Mouse (Mus musculus) splenic B cell, adult 2 months (primary cell): Measurements from ENCODE around the gene Gm4131.

ENCODE experiments used
- DNase-seq: peaks from one replicate; pipeline ENCODE4 v3.0.0-alpha.2; 2011; ENCODE audit warnings: low read depth, low spot score
- H3K27me3 ChIP-seq: 2 replicates; pipeline ENCODE4 v1.6.1; 2012; ENCODE audit warnings: mild to moderate bottlenecking, low read length, moderate library complexity, mixed read lengths; ENCODE audit not compliant: control insufficient read depth, poor library complexity, insufficient read depth, severe bottlenecking
- H3K36me3 ChIP-seq: 2 replicates; pipeline ENCODE4 v1.6.1; 2012; ENCODE audit warnings: mild to moderate bottlenecking, low read length, moderate library complexity, mixed read lengths; ENCODE audit not compliant: control insufficient read depth, poor library complexity, insufficient read depth, severe bottlenecking

Gene Gm4131

GRCm38 (mm10) chr14:62561875-62562748 is 4.6 kb downstream of the Gm4131 start:
- no peaks in the 10 kb centered on the region for H3K27me3 ChIP-seq
- DNase-seq = no peak

DNA sequence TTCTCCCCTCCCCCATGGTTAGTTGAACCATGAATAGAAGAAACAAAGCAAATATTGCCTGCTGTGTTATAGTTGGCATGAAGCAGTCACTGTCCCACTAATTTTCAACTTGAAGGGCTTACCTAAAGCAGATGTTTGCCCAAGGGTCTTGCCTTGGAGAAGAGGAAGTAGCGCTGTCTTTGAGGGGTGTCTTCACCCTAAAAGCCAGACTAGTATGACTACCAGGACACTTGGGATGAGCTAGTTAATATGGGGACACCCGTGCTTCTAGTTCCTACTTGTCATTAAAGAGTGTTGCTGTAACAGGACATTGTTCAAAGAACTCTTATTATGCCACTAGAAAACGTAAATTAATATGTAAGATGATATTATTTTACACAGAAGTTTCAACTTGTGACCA is 9.6 kb downstream of the Gm4131 start:
- DNase-seq = no peak
- H3K36me3 ChIP-seq = no peaks in the 10 kb centered on the region
- H3K27me3 ChIP-seq = no peaks in the 10 kb centered on the region

More at GRCm38 (mm10) chr14:62561875-62562748, 4.6 kb downstream of the Gm4131 start:
- H3K36me3 ChIP-seq = no peaks in the 10 kb centered on the region

- H3K36me3 ChIP-seq = no peaks in the 10 kb centered on the region
- no peaks in the 10 kb centered on the region for H3K27me3 ChIP-seq
- DNase-seq = no peak
Observed at GRCm38 (mm10) chr14:62555840-62556810, 10.6 kb downstream of the Gm4131 start.

GRCm38 (mm10) chr14:62555309-62555829 is 11.4 kb downstream of the Gm4131 start, which contains the start of gene Fam124a:
Fam124a (plus strand) TSS chr14:62555737.
- DNase-seq = peak; percentile 15
- H3K36me3 ChIP-seq = no peaks in the 10 kb centered on the region
- H3K27me3 ChIP-seq = no peaks in the 10 kb centered on the region

DNA sequence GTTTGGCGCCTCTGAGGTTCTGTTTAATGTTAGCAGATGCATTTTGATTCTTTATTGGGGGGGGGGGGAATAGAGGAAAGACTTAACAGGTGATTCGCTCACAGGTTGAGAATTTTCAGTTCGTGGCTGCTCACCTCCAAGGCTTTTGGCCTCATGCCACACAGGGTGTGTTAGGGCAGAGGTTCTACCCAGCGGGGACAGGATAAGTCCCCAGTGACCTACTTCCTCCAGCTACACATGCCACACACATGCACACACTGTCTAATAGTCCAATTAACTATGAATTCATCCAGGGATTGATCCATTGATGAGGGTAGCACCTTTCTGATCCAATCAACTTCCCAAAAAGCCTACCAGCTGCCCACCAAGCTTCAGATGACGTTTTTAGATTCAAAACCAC is 12.9 kb downstream of the Gm4131 start:
- no peaks in the 10 kb centered on the region for H3K36me3 ChIP-seq
- no peaks in the 10 kb centered on the region for H3K27me3 ChIP-seq
- no peak for DNase-seq

DNA sequence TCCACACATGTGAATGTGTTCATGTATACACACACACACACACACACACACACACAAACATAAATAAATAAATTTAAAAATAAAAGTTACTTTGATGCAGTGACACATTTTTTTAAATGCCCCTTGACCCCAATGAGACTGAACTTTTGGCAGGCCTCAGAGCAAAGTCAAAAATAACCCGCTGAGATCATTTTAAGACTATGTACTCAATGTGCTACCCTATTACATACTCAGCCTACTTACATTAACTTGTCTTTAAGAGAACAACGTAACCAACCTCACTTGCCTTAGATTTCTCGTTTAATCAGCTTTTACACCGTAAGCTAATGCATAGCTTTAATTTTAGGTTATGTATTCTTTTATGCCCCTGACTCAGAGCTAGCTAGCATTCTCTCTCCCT is 13.9 kb downstream of the Gm4131 start:
- H3K36me3 ChIP-seq = no peaks in the 10 kb centered on the region
- DNase-seq = no peak
- H3K27me3 ChIP-seq = no peaks in the 10 kb centered on the region

DNA sequence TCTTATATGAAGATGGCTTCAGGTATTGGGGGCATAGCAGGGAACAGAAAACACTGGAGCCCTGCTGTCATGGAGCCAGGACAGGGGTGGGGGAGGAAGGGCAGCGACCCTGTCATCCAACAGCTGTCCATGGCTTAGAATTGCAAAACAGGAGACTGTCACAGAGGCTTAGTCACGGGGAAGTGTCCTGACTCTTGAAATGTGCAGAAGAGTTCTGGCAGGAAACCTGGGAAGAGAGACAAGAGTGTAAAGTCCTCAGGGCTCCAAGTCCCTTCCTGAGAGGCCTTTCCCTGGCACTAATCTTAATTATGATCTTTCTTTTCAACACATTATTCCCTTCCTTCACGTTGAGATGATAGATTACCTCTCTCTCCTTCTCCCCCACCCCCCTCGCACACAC is 16.6 kb downstream of the Gm4131 start:
- H3K27me3 ChIP-seq = no peaks in the 10 kb centered on the region
- no peaks in the 10 kb centered on the region for H3K36me3 ChIP-seq
- no peak for DNase-seq

DNA sequence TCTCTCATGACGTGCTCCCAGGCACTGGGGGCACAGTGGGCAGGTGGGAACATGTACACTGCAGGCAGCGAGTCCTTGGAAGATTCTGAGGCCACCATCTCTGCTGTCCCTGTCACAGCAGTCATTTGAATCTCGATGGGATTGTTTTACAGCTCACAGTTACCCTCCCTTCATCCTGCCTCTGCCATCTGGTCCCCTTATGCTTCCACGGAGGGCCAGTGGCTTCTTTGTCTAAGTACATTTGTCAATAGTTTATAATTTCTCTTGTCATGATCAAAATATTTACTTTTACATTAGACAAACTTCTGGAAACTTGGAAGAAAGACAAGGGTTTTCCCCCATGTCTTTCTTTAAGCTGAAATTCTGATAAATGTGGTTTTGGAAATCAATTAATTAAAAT is 20.0 kb downstream of the Gm4131 start:
- no peak for DNase-seq
- Histone ChIP-seq H3K36me3 (no peaks in the 10 kb centered on the region), H3K27me3 (no peaks in the 10 kb centered on the region)

- Histone ChIP-seq H3K36me3 (no peaks in the 10 kb centered on the region), H3K27me3 (no peaks in the 10 kb centered on the region)
- DNase-seq = no peak
Observed at GRCm38 (mm10) chr14:62546296-62546695, 20.4 kb downstream of the Gm4131 start.

DNA sequence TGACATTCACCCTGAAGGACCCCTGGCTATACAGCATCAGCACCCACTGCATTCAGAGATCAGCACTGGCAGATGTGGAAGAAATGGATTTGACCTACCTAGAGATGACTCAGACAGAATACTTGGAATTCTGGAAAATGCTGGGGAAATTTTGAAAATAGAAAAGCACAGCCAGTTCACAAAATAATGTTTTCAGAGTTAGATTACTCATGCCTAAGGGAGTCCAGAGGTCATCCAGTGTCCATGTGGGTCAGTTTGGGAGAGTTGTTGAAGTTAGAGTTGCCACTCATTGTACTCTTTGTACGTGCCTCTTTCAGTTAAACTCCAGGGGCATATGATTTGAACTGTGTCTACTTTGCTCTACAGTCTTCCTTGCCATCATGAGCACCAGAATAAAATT is 25.0 kb downstream of the Gm4131 start:
- H3K27me3 ChIP-seq = no peaks in the 10 kb centered on the region
- no peak for DNase-seq

DNA sequence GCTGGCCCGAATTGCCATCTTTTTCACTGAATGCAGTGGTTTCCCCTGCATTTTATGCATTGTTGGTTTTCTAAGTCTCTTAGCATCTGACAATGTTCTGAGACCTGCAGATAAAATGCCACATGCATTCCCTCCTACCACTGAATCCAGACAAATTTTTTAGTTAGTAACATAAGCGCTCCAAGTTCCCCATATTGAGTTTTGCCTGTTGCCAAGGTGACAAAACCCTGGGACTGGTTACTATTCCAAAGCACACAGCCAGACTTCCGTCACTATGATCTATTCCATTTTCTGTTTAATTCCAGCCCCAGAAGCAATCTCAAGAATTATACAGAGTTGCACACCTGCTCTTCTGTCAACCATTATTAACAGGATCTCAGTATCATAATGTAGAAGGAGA is 26.9 kb downstream of the Gm4131 start:
- no peaks in the 10 kb centered on the region for H3K36me3 ChIP-seq
- DNase-seq = no peak
- H3K27me3 ChIP-seq = no peaks in the 10 kb centered on the region

More for the DNA sequence above, 25.0 kb downstream of the Gm4131 start:
- no peaks in the 10 kb centered on the region for H3K36me3 ChIP-seq

GRCm38 (mm10) chr14:62536988-62537387 is 29.7 kb downstream of the Gm4131 start:
- Histone ChIP-seq H3K36me3 (no peaks in the 10 kb centered on the region), H3K27me3 (no peaks in the 10 kb centered on the region)
- no peak for DNase-seq

- DNase-seq = no peak
- H3K36me3 ChIP-seq = no peaks in the 10 kb centered on the region
Observed at GRCm38 (mm10) chr14:62536127-62536526, 30.6 kb downstream of the Gm4131 start.

DNA sequence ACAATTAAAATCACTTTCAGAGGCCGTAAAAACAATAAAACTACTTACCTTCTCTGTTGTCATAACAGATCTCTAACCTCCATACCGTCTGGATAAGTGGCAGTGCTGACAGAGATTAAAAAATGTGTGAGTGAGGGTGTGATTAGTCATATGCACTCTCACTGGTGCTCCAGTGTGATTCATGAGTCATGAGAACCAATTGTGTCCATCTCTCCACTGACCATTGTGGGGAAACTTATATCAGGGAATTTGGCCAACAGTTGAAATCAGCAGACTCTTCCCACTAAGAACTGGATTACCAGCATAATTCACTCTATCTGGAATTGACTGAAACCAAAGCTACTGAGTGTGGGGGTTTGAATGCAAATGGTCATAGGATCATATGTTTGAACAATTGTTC is 35.8 kb downstream of the Gm4131 start:
- H3K27me3 ChIP-seq = no peaks in the 10 kb centered on the region
- no peak for DNase-seq
- H3K36me3 ChIP-seq = no peaks in the 10 kb centered on the region

More at GRCm38 (mm10) chr14:62536127-62536526, 30.6 kb downstream of the Gm4131 start:
- no peaks in the 10 kb centered on the region for H3K27me3 ChIP-seq
